Mouse (Mus musculus): Measurements from ENCODE around the gene D7Ertd443e. TPM values are rescaled to one million over a fixed set of nuclear protein-coding genes. Genes with fewer than 3 reads are reported as not detected.

D7Ertd443e gene
- total RNA-seq, 2 experiments from 2014 or later, result 4.4 to 4.6 TPM

DNA sequence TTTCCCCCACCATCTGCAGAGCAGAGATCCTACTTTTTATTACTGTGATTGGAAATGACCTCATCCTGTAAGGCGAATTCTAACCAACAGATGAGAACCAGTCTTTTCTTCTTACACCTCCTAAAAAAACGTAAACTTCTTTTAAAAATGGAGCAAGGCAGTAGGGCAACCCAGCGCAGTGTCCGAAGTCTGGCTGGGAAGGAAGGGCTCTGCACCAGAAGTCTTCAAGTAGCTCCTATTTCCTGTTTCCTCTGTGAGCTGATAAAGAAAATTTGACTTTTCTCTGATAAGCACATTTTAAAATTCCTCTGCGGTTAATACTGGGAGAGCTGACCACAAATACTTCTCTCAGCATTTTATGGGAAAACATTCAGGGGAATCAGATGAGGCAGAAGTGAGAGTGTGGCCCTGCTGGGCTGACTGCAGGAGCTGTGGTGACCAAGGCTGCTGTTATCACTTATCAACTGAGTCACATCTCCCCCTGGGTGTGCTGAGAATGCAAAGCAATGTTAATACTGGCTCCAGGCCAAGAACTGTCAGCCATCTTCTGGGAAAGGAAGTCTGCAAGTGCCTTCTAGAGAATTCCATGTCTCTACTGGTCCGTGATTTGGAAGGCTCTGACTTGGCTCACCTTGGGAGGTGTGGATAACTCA, 97.8 kb downstream of the D7Ertd443e start:
- no peak for DNase-seq

DNA sequence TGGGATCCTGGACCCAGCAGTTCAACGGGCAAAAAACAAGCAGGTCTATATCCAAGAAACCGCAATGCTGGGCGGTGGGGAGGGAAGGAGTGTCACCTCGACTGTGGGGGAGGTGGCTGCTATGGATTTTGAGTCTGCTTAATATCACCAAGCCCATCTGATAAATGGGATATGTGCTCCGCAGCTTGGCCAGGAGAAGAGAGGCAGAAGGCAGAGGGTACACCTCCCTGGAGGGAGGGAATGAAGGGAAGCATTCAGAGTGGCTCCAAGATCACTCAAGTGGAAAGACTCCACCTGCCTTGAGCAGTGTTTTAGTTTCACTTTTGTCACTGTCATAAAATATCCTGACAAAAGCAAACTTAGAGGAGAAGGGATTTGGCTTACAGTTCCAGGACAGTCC, 112.5 kb downstream of the D7Ertd443e start:
- no peak for DNase-seq

DNA sequence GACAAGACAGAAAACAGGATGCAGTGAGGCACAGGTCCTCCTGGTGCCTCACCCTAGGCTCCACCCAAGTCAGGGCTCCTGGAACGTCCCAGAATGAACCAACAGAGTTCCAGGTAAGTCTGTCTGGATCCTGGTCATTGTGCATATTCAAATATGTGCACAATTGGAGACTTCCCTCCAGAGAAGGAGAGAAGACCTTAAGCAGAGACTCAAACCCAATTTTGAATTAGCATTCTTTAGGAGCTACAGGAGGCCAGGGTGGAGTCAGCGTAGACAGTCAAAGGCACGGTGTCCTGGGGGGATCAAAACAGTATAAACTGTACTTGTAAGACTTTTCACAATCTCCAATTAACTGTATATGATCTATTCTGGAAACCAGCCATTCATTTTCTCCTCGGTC, 113.0 kb downstream of the D7Ertd443e start:
- DNase-seq, result no peak

DNA sequence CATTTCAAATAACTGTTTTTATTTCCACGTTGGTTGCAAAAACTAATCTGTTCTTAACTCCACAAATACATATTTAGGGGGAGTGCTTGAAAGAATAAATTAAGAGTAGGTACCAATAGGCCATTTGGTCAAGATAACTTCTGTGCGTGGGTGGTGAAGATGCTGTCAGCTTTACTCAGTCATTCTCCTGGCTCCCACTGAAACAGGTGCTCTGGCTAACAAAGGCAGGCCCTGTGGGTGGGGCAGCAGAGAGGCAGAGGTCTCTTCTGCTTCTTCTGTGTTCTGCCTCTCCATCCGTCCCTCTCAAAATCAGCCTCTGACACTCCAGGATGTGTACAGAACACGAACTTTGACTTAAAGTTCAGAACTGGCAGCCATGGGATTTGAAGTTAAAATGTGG, 119.7 kb downstream of the D7Ertd443e start:
- no peak for DNase-seq

DNA sequence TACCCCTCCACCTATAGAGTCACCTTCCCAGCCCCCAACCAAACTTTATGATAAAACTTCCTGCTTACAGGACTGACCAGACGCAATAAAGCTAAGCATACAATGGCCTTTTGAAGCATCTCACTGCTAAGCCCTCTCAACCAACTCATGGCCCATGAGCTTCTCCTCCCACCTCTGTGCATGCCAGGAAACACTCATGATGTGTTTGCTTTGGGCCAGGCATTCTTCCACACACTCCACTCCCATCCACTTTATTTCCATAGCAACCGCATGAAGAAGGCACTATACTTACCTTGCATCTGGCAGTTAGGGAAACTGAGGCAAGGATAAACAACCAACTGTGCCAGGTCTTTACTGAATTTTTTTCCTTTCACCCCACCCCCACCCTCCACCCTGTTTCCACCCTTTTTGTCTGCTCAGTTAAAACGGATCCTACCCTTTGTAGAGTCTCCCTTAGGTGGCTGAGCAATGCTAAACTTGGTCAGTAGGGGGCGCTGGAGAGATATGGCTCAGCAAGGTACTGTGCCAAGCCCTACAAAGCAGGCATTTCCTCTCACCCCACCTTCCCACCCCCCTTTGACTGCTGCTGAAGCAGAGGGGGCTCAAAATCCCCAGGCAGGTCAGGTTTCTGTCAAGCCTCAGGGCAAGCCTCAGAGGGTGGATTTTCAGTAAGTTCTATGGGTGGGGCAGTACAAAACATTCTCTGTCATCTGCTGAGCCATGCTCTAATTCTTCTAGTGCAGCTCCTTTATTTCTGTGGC, 122.1 kb downstream of the D7Ertd443e start:
- DNase-seq, result peak; percentile 51 to 54

DNA sequence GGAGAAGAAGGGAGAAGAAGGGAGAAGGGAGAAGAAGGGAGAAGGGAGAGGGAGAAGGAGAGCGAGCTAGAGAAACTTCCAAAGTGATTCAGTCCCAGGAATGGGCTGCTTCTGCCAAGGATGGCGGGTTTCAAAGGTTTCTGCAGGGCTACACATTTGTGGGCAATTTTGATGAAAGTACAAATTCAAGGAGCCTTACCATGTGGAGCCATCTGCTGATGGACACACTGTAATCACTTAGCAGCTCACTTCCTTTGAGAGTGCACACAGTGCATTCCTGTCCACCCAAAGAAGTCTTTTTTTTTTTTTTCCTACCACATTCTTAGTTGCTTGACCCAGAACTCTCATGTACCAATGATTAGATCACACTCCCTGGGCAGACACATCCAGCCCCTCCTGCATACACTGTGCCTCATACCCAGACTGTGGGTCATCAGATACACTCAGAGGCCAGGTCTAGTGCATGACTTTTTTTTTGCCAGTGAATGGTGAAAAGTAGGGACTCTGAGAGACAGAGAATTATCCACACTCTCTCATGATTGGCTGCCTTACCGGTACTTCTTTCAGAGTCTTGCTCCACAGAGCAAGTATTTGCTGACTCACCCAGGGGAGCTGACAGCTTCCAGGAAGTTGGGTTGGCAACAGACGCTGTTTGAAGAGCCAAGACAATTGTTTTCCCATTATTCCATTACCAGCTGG, 124.3 kb downstream of the D7Ertd443e start:
- peak in 1 of 2 experiments; percentile 1 for DNase-seq

DNA sequence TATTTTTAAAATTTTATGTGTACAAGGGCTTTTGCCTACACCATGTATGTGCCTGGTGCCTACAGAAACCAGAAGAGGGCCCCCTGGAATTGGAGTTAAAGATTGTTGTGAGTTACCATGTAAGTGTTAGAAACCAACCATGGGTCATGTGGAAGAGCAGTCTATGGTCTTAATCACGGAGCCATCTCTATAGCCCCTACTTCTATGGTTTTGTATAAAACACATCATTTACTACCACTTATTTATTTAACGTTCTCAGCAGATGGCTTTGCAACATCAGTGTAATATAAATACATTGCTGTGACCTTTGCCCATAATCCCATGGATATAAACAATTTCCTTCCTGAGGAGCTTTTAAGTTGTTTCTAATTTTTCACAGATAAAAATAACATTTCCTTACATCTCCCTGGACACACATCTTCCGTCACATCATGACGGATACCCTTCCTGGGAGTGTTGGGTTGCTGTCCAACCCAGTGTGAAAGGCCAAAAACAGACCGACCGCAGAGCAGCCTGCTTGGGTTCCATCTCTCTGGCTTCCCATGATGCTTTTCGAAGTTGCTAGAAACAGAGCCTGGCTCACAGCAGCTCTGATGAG, 135.1 kb downstream of the D7Ertd443e start:
- no peak for DNase-seq

DNA sequence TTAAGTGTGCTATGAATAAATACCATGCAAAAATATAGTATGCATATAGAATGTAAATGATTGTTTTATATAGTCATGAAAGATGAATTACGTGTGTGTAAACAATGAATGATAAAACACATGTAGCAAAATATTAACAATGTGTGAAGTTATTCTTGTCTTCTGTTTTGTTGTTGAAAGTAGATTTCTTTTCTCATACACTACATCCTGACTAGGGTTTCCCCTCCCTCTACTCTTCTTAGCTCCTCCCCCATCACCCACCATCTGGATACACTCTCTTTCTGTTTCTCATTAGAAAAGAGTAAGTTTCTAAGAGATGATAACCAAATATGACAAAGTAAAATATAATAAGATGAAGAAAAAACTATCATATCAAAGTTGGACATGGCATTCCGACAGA, 137.4 kb downstream of the D7Ertd443e start:
- no peak for DNase-seq

DNA sequence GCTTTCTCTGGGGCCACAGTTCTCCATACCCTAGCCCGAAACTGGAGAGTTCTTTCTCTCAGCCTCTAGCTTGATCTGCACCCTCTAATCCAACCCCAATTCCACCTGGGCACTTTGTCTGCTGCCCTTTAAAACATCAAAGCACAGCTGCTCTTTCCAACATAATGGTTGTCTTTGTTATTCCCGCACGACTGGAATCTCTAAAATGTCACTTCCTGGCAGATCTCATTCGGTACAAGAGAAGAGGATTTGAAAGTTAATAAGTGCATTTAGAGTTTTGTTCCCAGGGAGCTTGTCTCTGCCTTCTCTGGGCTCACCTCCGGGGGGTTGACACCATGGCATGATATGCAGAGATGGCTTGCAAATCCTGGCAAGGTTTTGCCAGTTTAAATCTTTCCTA, 138.8 kb downstream of the D7Ertd443e start:
- no peak for DNase-seq

DNA sequence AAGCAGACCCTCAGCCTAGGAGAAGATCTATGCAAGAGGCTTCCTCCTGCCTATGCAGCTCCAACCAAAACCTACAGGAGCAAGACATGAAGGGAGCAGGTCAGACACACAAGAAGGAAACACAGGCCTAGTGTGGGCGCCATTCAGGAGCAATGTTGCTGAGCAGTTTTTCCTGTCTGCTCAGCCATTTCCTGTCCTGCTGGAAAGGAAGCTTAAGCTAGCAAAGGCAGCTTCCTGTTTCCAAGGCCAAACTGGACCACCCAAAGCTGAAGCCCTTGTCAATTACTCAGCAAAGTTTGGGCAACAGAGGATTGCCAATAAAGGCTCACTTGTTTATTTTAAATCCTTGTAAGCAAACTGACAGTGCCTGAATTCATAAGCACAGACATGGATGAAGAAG, 142.7 kb downstream of the D7Ertd443e start:
- no peak for DNase-seq

DNA sequence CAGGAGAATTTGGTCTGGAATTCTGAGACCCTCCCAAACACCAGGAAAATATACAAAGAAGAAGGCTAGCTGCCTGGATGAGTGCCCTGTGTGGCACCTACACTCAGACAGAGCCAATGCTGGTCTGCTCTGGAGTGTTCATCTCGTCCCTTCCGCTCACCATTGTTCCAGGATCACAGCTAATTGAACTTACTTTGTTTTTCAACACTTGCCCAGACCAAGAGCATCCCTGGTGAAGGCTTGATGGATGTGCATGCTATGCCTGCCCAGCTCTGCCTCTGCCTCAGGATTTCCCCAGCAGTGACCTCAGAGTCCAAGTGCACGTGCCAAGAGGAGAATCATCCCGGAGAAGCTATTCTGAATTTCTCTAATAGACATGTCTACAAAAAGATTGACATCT, 144.2 kb downstream of the D7Ertd443e start:
- no peak for DNase-seq

DNA sequence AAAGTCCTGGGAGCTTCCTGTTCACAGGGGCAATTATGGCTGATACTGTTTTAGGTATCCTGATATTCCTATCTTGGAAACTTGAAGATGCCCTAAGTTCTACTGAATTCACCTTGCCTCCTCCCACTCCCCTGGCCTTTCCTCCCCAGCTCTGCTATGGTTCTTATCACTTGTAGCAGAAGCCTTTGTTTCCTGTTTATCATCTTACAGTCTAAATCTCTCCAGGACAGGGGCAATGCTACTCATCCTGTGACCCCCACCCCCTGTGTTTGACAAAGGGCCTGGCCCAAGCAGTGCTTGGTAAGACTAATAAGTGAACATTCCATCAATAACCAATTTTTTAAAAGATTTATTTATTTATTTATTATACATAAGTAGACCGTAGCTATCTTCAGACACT, 144.9 kb downstream of the D7Ertd443e start:
- DNase-seq, result no peak

DNA sequence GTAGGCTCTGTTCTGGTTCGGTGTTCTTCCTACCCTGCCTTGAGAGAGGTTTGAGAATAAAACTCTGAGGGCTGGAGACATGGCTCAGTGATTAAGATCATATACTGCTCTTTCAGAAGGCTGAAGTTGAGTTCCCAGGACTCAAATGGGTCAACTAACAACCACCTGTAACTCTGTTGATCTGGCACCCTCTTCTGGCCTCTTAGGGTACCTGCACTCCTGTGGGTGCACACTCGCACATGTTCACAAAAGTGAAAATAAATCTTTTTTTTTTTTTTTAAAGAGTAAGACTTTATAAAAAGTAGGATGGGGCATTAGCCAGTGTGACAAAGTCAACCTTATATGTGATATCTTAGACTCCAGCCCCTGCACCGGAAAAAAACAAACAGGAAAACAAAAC, 146.6 kb downstream of the D7Ertd443e start:
- no peak for DNase-seq

DNA sequence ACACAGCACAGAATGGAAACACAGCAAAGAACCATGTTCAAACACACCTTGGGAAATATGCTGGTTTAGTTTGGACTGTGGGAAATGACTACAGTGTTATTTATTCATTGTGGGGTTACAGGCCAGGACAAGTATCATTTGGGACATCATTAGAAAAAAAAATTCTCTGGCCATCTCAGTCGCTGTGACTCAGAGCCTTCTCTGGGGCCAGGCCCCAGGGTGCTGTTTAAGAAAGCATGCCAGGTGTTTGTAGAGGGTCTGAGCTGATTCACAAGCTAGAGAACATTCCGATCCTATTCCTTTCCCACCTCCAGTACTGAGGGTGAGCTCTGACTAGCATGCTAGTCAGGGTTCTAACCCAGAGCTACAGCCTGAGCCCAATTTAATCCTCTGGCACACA, 148.1 kb downstream of the D7Ertd443e start:
- no peak for DNase-seq

DNA sequence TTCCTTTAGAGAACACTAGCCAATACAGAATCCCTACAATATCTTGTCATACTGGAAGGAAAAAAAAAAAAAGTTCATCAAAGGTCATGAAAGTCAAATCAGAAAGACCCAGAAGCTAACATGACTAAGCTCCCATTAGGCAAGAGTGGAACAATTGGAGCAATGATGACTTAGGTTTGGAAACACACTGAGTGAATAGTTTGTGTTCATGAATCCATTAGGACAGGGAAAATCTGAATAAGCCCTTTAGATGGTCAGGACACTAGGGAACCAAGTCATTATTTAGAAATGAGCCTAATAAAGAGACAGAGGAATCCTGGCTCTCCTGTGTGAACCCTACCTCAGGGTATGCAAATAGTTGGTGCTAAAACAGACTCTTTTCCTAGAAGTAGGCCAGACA, 148.7 kb downstream of the D7Ertd443e start:
- no peak for DNase-seq

DNA sequence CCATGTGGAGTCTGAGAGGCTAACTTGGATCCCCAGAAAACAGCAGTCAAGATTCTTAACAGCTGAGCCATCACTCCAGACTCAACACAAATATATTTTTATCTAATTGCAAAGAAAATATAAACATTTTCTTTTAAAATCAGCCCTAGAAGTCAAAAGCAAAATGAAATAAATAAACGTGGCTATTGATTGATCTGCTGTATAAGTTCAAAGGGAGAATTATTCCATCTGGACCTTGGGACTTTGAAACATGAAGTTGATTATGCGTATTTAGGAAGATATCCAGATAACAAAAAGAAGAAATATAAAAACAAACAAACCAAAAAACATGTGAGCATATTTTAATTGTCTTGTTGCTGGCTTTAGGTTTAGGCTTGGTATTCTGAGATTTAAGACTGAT, 149.9 kb downstream of the D7Ertd443e start:
- DNase-seq, result no peak

DNA sequence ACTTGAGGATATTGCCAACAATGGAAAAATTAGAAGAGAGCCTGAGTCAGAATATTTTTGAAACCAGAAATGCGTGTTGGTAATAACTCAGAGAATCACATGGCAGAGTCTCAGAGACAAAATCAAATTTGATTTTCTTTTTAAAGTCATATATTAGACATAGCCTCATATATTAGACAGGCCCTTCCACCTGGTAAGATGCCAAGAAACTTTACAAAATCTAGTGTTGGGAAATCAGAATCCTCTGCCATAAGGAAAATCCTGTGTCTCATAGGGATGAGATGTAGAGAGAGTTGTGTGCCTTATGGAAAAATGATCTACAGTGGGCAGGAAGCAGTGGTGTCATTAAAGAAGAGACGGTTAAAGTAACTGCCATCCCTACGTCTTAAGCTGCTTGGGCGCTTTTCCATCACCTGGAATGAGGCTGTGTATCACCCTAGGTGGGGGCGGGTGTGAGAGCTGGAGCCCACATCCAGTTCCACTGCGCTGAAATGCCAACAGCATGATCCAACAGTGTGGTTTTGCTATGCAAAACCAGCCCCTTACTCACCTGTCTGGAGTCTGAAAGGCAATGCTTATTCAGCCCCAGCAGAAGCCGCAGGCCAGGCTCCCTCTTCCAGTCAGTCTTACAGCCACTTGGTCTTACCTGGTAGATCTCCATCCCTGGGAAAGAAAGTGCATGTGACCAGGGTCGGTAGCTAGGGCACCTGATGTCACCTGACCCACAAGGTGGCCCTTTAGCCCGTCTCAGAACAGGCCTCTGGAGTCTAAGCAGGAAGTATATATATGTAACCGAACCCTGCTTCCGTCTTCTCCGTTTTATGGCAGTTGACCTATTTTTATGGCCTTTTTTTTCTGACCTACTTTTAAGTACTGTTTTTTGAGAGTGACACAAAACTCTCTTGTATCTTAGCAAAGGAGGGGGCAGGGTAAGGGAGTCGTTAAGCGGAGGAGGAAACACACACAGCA, 153.8 kb downstream of the D7Ertd443e start, which contains the start of gene Adam12:
Gene Adam12 (minus strand): TSS at position 769 of the 969 bp plus-strand sequence.
- DNase-seq, result no peak

DNA sequence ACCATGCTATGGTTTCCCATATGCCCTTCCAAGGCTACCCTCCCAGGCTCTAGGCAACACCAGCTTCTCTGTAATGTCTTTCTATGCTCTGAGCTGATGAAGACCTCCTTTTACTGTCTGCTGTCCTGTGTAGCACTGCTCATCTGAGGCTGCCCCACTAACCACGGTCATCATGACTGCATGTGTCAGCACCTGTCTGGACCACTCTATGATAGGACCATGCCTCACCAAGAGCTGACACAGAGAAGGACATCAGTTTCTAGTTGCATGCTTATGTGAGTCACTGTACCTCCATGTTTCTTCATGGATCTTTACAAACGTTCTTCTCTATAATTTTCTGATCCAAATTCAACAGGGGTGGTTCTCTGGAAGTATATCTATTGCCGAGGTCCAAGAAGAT, 154.8 kb downstream of the D7Ertd443e start:
- no peak for DNase-seq

DNA sequence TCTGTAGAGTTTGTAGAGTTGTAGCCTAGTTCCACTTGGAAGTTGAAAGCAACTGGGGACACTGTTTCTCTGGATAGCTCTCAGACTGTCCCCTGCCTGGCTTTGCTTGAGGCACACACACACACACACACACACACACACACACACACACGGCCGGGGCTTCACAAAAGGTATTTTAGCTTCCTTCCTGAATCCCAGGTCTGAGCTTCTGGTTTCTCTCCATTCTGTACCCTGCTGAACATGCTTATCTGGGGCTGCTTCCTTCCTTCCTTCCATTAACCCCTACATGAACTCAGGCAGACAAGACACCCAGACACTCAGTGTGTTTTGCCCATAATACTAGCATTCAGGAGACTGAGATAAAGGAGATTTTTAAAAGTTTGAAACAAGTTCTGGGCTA, 155.6 kb downstream of the D7Ertd443e start:
- DNase-seq, result no peak

DNA sequence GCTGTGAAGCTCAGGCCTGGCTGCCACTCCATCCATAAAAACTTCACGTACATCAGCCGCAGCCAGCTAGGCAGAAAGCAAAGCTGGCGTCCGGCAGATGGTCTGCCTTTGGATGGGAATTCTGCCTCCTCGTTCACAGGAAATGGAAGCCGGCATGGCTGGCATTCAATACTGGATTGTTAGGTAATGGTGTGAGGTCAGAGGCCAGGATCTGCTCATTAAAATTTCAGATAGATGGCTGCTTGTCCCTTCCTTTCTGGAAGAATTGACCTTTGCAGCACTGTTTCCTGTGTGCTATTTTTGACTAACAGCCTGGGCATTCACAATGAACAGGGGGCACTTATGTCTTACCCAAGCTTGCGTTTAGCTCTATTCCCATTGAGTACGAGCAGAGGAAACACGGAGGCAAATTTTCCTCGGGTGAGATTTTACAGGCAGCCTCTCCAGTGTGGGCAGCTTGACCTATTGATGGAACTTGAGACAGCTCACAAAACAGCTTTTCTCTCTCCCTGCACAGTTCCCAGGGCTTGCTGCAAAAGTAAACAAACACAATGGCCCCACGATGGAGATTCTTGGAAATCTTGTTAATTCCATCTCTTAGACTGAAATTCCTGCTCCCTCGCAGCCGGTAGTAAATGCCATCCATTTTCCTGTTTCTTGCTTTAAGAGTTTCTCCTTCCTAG, 157.5 kb downstream of the D7Ertd443e start:
- DNase-seq, result peak; percentile 24 to 40

DNA sequence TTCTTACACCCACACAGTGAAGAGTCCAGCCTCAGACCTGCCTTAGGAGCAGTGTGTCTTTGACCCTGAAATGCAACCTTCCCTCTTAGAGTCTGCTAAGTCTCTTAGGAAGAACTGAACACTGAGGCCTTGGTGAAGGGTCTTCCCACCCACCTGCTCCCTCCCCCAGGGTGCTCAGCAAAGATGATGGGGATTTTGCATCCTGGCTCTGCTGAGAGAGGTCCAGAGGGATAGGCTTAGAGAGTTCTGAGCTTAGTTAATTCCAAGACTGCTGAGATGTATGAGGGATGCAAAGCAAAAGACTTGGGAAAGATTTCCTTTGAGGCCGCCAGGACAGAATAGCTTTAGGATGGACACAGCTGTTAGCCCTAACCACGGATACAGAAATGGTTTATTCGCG, 158.4 kb downstream of the D7Ertd443e start:
- DNase-seq, result no peak

All from layer of hippocampus, postnatal 36 days (tissue).